Mouse (Mus musculus) kidney, embryonic 14.5 days (tissue): ENCODE data around the gene Tex16. TPM values are rescaled to one million over a fixed set of nuclear protein-coding genes. Genes with fewer than 3 reads are reported as not detected.

Experiments used
- ATAC-seq: fragments of 200-750 bp; cut with Nextera tagmentation; 2 replicates; pipeline ENCODE4 v1.8.0; 2017; ENCODE audit warnings: moderate number of reproducible peaks, mild to moderate bottlenecking, moderate TSS enrichment, moderate library complexity; ENCODE audit not compliant: low FRiP score, low TSS enrichment
- H3K27ac ChIP-seq: fragments of 300-500 bp; sonication (generic); 2 replicates; pipeline ENCODE4 v1.5.1; 2014; ENCODE audit warnings: low read depth, mild to moderate bottlenecking, low read length, moderate library complexity, mixed read lengths
- H3K27me3 ChIP-seq: fragments of 300-500 bp; sonication (generic); 2 replicates; pipeline ENCODE4 v1.6.1; 2014; ENCODE audit warnings: mild to moderate bottlenecking, low read length; ENCODE audit not compliant: control insufficient read depth, insufficient read depth
- H3K36me3 ChIP-seq: fragments of 300-500 bp; sonication (generic); 2 replicates; pipeline ENCODE4 v1.6.1; 2014; ENCODE audit warnings: low read length, mixed read lengths; ENCODE audit not compliant: control insufficient read depth, insufficient read depth
- H3K4me1 ChIP-seq: fragments of 300-500 bp; sonication (generic); 2 replicates; pipeline ENCODE4 v1.6.1; 2014; ENCODE audit warnings: low read length, mixed read lengths; ENCODE audit not compliant: control insufficient read depth, insufficient read depth
- H3K4me2 ChIP-seq: fragments of 300-500 bp; sonication (generic); replicated peaks from 2 replicates; pipeline ENCODE4 v1.6.1; 2014; ENCODE audit warnings: low read depth, mild to moderate bottlenecking, low read length
- H3K4me3 ChIP-seq: fragments of 300-500 bp; sonication (generic); 2 replicates; pipeline ENCODE4 v1.5.1; 2014; ENCODE audit warnings: mild to moderate bottlenecking, low read length
- H3K9ac ChIP-seq: fragments of 300-500 bp; sonication (generic); 2 replicates; pipeline ENCODE4 v1.6.1; 2014; ENCODE audit warnings: low read depth, mild to moderate bottlenecking, low read length, moderate library complexity
- H3K9me3 ChIP-seq: fragments of 300-500 bp; sonication (generic); 2 replicates; pipeline ENCODE4 v1.6.1; 2016; ENCODE audit warnings: low read length; ENCODE audit not compliant: control insufficient read depth
- WGBS: fragments of 180-500 bp; shearing (Covaris S2); extraction: QIAGEN DNeasy Blood & Tissue Kit; methylation state at CpG from one replicate; pipeline ENCODE4 v1.1.7; 2014; 5-methylcytosine and 5-hydroxymethylcytosine counted together
- polyA plus RNA-seq: library from polyadenylated mRNA; unstranded; fragments of >200 nt; fragmentation: Nextera tagmentation; extraction: Ambion mirVana; gene quantifications from 2 replicates; pipeline ENCODE4 v1.2.1, GENCODE M21; 2014

The Tex16 gene
- 2.1 and 2.5 TPM in 2 replicates for polyA plus RNA-seq

GRCm38 (mm10) chrX:112010707-112011106, at the start of gene Tex16:
Gene Tex16, plus strand, starts transcription at chrX:112011007.
- H3K27me3 ChIP-seq, result no peaks in the 10 kb centered on the region
- H3K9ac ChIP-seq, result no peak within 1 kb of the TSS
- no peak within 1 kb of the TSS for H3K4me2 ChIP-seq
- ATAC-seq, result no peak
- H3K4me3 ChIP-seq, result no peak within 1 kb of the TSS
- H3K4me1 ChIP-seq, result no peaks in the 10 kb centered on the region
- no peaks in the 10 kb centered on the region for H3K36me3 ChIP-seq
- H3K27ac ChIP-seq, result no peak within 1 kb of the TSS
- no peaks in the 10 kb centered on the region for H3K9me3 ChIP-seq

GRCm38 (mm10) chrX:111999661-112000060, 11.1 kb upstream of the Tex16 start:
- H3K9me3 ChIP-seq, result no peaks in the 10 kb centered on the region
- H3K4me2 ChIP-seq, result no peak overlapping the region
- no peaks in the 10 kb centered on the region for H3K4me1 ChIP-seq
- H3K27ac ChIP-seq, result no peak overlapping the region
- no peaks in the 10 kb centered on the region for H3K36me3 ChIP-seq
- 40% methylated on average over 1 of the region's 1 CpGs for WGBS
- ATAC-seq, result no peak
- H3K4me3 ChIP-seq, result no peak overlapping the region
- no peaks in the 10 kb centered on the region for H3K27me3 ChIP-seq
- H3K9ac ChIP-seq, result no peak overlapping the region

Other genes starting within 250 kb of the Tex16 start
- 1.6 and 2.7 TPM in 2 replicates for gene Gm45194, start 119.6 kb upstream of the Tex16 start, polyA plus RNA-seq
- 0.37 TPM in 1 of 2 replicates, not detected in the other for gene 4933403O08Rik, start 228.0 kb downstream of the Tex16 start, polyA plus RNA-seq